Mouse (Mus musculus) testis, adult 2 months (tissue): ENCODE data around the gene Smg9. TPM values are rescaled to one million over a fixed set of nuclear protein-coding genes. Genes with fewer than 3 reads are reported as not detected.

ENCODE experiments used
- H3K27ac ChIP-seq: fragments of 200-500 bp; 2 replicates; pipeline ENCODE4 v1.5.1; 2012; ENCODE audit warnings: low read depth, low read length; ENCODE audit not compliant: control insufficient read depth, insufficient read depth
- H3K27me3 ChIP-seq: fragments of 200-500 bp; 2 replicates; pipeline ENCODE4 v1.6.1; 2012; ENCODE audit warnings: mild to moderate bottlenecking, low read length, moderate library complexity; ENCODE audit not compliant: control insufficient read depth, insufficient read depth
- H3K36me3 ChIP-seq: fragments of 200-500 bp; 2 replicates; pipeline ENCODE4 v1.6.1; 2012; ENCODE audit warnings: mild to moderate bottlenecking, low read length; ENCODE audit not compliant: control insufficient read depth, insufficient read depth
- H3K4me1 ChIP-seq: fragments of 200-500 bp; 2 replicates; pipeline ENCODE4 v1.6.1; 2012; ENCODE audit warnings: low read length; ENCODE audit not compliant: control insufficient read depth, insufficient read depth
- H3K4me3 ChIP-seq: fragments of 200-500 bp; 2 replicates; pipeline ENCODE4 v1.5.1; 2012; ENCODE audit warnings: low read depth, mild to moderate bottlenecking, low read length, moderate library complexity, mixed read lengths; ENCODE audit not compliant: control insufficient read depth
- CTCF ChIP-seq: fragments of 200-500 bp; IDR thresholded peaks from 2 replicates; pipeline ENCODE4 v1.5.1; 2012; ENCODE audit warnings: low read depth, mild to moderate bottlenecking, inconsistent platforms, low read length, moderate library complexity; ENCODE audit not compliant: control insufficient read depth, insufficient read depth, insufficient replicate concordance
- POLR2A ChIP-seq: fragments of 200-500 bp; IDR thresholded peaks from 2 replicates; pipeline ENCODE4 v1.6.1; 2012; ENCODE audit warnings: low read depth, mild to moderate bottlenecking, inconsistent platforms, low read length, moderate library complexity; ENCODE audit not compliant: control insufficient read depth
- polyA plus RNA-seq: library from polyadenylated mRNA; depleted of rRNA; stranded (reverse); fragments of >200 nt; gene quantifications from 2 replicates; pipeline ENCODE4 v1.2.3, GENCODE M21; 2012; rRNA removed

Gene Smg9
- polyA plus RNA-seq, 1 experiment, result 151 TPM

GRCm38 (mm10) chr7:24470356-24470755 lies 70.9 kb downstream of the Smg9 start:
- Histone ChIP-seq H3K27me3 (no peaks in the 10 kb centered on the region), H3K4me1 (peaks cover 19% of the 10 kb centered on the region), H3K4me3 (no peak overlapping the region), H3K36me3 (no peaks in the 10 kb centered on the region), H3K27ac (no peak overlapping the region)
- no peak for TF ChIP-seq CTCF
- no peak for TF ChIP-seq POLR2A

Other genes with a start within 250 kb of the Smg9 start
- 0.11 and 0.16 TPM in 2 replicates for gene Zfp114, start 224.6 kb upstream of the Smg9 start, polyA plus RNA-seq
- 0.57 and 0.67 TPM in 2 replicates for gene Zfp111, start 188.2 kb upstream of the Smg9 start, polyA plus RNA-seq
- gene Zfp109, start 162.1 kb upstream of the Smg9 start, polyA plus RNA-seq, result 0.70 and 0.84 TPM in 2 replicates
- gene Zfp108, start 144.8 kb upstream of the Smg9 start, polyA plus RNA-seq, result 0.26 and 0.31 TPM in 2 replicates
- 3.9 and 4.6 TPM in 2 replicates for gene Zfp93, start 129.2 kb upstream of the Smg9 start, polyA plus RNA-seq
- gene Zfp61, start 98.4 kb upstream of the Smg9 start, polyA plus RNA-seq, result 12.1 and 12.4 TPM in 2 replicates
- 10.5 and 10.8 TPM in 2 replicates for gene Zfp94, start 83.0 kb upstream of the Smg9 start, polyA plus RNA-seq
- gene Tescl, start 65.7 kb upstream of the Smg9 start, polyA plus RNA-seq, result 277 and 339 TPM in 2 replicates
- gene Lypd5, start 50.4 kb upstream of the Smg9 start, polyA plus RNA-seq, result 1.7 and 2.3 TPM in 2 replicates
- gene Kcnn4, start 29.4 kb upstream of the Smg9 start, polyA plus RNA-seq, result 2.5 and 3.8 TPM in 2 replicates
- gene Irgc1, start 52.7 kb downstream of the Smg9 start, polyA plus RNA-seq, result 1,510 and 1,812 TPM in 2 replicates
- gene Plaur, start 62.9 kb downstream of the Smg9 start, polyA plus RNA-seq, result 0.38 TPM in 1 of 2 replicates, not detected in the other
- gene Cadm4, start 82.4 kb downstream of the Smg9 start, polyA plus RNA-seq, result 1.8 and 2.5 TPM in 2 replicates
- 16.8 and 20.3 TPM in 2 replicates for gene Zfp428, start 107.4 kb downstream of the Smg9 start, polyA plus RNA-seq
- 144 and 154 TPM in 2 replicates for gene AC161166.1, start 112.8 kb downstream of the Smg9 start, polyA plus RNA-seq
- 2.2 and 2.4 TPM in 2 replicates for gene Irgq, start 131.1 kb downstream of the Smg9 start, polyA plus RNA-seq
- gene Pinlyp, start 146.5 kb downstream of the Smg9 start, polyA plus RNA-seq, result 18.3 and 20.2 TPM in 2 replicates
- gene Xrcc1, start 146.7 kb downstream of the Smg9 start, polyA plus RNA-seq, result 69.4 and 79.8 TPM in 2 replicates
- 1.3 and 1.5 TPM in 2 replicates for gene Ethe1, start 187.9 kb downstream of the Smg9 start, polyA plus RNA-seq
- 0.04 and 0.06 TPM in 2 replicates for gene Zfp575, start 188.0 kb downstream of the Smg9 start, polyA plus RNA-seq
- 0.52 and 0.85 TPM in 2 replicates for gene Phldb3, start 211.1 kb downstream of the Smg9 start, polyA plus RNA-seq
- gene Lypd3, start 236.9 kb downstream of the Smg9 start, polyA plus RNA-seq, result 0.06 and 0.16 TPM in 2 replicates